Mouse (Mus musculus): Measurements from ENCODE around the gene Klhl33. TPM values are rescaled to one million over a fixed set of nuclear protein-coding genes. Genes with fewer than 3 reads are reported as not detected.
A peak's percentile ranks its signal among the peaks of the same experiment; 100 is the strongest.

Gene Klhl33
- polyA plus RNA-seq, 1 experiment from 2014 or later: 0.12 TPM

DNA sequence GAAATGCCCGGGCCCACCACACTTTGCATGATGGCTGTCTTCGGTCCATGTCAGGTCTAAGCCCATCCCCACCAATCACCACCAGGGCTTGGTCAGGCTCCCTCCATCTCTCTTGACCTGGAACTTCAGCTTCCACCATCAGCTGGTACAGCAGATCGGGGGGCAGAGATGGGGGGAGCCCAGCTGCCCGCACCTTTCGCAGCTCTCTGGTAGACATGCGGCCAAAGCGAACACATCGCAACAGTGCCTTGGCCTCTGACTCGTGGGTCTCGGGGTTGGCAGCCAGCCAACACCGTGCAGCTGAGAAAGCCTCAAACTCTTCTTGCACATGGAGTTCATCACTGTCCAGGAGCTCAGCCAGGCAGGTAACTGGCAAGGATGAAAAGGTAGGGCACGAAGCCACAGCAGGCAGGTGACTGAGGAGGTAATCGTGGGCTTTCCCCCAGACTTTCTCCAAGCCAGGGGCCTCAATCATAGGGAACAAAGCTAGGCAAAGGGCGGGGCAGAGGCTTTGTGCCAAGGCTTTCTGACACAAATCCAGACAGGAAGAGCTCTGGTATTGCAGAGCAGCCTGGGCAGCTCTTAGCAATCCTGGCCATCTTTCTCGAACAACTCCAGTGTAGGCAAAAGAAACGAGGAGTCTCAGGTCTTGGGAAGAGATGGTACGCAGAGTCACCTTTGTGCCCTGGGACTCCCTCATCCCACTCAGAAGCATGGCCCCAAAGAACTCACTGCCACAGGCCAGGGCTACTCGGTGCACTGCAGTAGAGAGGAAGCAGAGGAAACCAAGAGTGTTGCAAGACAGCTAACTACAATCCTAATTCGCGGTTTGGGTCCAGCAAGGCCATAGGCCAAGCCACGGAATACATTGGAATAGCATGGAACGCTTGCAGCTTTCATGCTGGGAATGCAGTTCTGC is 4.5 kb downstream of the Klhl33 start:
- H3K4me1 ChIP-seq (ENCODE audit: control insufficient read depth, insufficient read depth, low read length): peaks cover 10% of the 10 kb centered on the region
- peaks cover 6% of the 10 kb centered on the region for H3K27me3 ChIP-seq (ENCODE audit: control insufficient read depth, insufficient read depth, low read length)
- no peak overlapping the region for H3K4me3 ChIP-seq (ENCODE audit: low read length)
- ATAC-seq (replicated peaks; ENCODE audit: extremely low read depth, insufficient read depth, low FRiP score): no peak; the same call in 1 of the 2 replicates
- 0 out of 2 replicates have a peak overlapping the region, but pooled peaks have one; percentile 6 for H3K4me2 ChIP-seq (ENCODE audit: low read depth, low read length)
- 72% methylated on average over 22 of the region's 22 CpGs for WGBS
- H3K9ac ChIP-seq (ENCODE audit: low read length): no peak overlapping the region
- H3K9me3 ChIP-seq (replicated peaks; ENCODE audit: control insufficient read depth, low read length): no peaks in the 10 kb centered on the region
- no peaks in the 10 kb centered on the region for H3K36me3 ChIP-seq (ENCODE audit: control insufficient read depth, insufficient read depth)
- no peak overlapping the region for H3K27ac ChIP-seq (ENCODE audit: low read length)

DNA sequence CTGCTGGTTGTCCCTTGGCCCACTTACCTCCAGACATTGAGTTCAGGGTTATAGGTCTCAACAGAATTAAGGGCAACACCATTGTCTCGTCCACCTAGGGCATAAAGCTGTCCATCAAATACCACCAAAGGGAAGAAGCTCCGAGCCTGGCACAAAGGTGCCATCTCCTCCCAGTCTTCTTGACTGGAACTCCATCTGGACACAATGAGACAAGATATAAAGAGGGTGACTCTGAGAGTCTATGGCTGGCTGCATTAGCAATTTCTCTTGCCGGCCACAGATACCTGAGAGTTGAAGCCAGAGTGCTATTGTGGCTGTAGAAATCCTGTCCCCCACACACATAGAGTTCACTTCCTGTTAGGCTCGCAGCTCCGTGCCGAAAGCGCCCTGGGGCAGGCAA is 5.2 kb downstream of the Klhl33 start:
- Histone ChIP-seq H3K4me1 (ENCODE audit: control insufficient read depth, insufficient read depth, low read length) (peaks cover 10% of the 10 kb centered on the region), H3K9me3 (replicated peaks; ENCODE audit: control insufficient read depth, low read length) (no peaks in the 10 kb centered on the region), H3K36me3 (ENCODE audit: control insufficient read depth, insufficient read depth) (no peaks in the 10 kb centered on the region), H3K4me2 (ENCODE audit: low read depth, low read length) (no peak overlapping the region), H3K4me3 (ENCODE audit: low read length) (no peak overlapping the region), H3K9ac (ENCODE audit: low read length) (no peak overlapping the region), H3K27ac (ENCODE audit: low read length) (no peak overlapping the region), H3K27me3 (ENCODE audit: control insufficient read depth, insufficient read depth, low read length) (peaks cover 6% of the 10 kb centered on the region)
- 83% methylated on average over 7 of the region's 7 CpGs for WGBS
- ATAC-seq (replicated peaks; ENCODE audit: extremely low read depth, insufficient read depth, low FRiP score): no peak

DNA sequence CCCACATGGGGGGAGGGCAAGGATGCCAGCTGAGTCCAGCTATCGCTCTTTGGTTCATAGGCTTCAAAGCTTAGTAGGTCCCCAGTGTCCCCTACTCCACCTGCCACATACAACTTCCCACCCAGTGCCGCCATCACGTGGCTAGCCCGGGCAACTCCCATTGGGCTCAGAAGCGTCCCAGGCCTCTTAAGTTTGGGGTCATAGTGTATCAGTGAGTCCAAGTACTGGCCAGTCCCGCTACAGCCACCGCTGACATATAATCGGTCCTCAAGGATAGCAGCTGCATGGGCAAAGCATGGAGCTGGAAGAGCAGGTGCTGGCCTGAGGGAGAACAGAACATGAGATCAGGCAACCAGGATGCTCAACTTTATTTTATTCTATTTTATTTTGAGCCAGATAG is 5.7 kb downstream of the Klhl33 start:
- Histone ChIP-seq H3K27ac (ENCODE audit: low read length) (no peak overlapping the region), H3K4me1 (ENCODE audit: control insufficient read depth, insufficient read depth, low read length) (peaks cover 8% of the 10 kb centered on the region), H3K27me3 (ENCODE audit: control insufficient read depth, insufficient read depth, low read length) (peaks cover 6% of the 10 kb centered on the region), H3K9me3 (replicated peaks; ENCODE audit: control insufficient read depth, low read length) (no peaks in the 10 kb centered on the region), H3K9ac (ENCODE audit: low read length) (no peak overlapping the region), H3K4me3 (ENCODE audit: low read length) (no peak overlapping the region), H3K36me3 (ENCODE audit: control insufficient read depth, insufficient read depth) (no peaks in the 10 kb centered on the region), H3K4me2 (ENCODE audit: low read depth, low read length) (no peak overlapping the region)
- no peak for ATAC-seq (replicated peaks; ENCODE audit: extremely low read depth, insufficient read depth, low FRiP score)
- 85% methylated on average over 8 of the region's 8 CpGs for whole genome bisulfite sequencing

- no peaks in the 10 kb centered on the region for H3K9me3 ChIP-seq (replicated peaks; ENCODE audit: control insufficient read depth, low read length)
- no peak overlapping the region for H3K9ac ChIP-seq (ENCODE audit: low read length)
- WGBS: 85% methylated on average over 6 of the region's 6 CpGs
- H3K4me2 ChIP-seq (ENCODE audit: low read depth, low read length): no peak overlapping the region
- H3K4me1 ChIP-seq (ENCODE audit: control insufficient read depth, insufficient read depth, low read length): no peaks in the 10 kb centered on the region
- H3K27ac ChIP-seq (ENCODE audit: low read length): no peak overlapping the region
- H3K36me3 ChIP-seq (ENCODE audit: control insufficient read depth, insufficient read depth): no peaks in the 10 kb centered on the region
- no peaks in the 10 kb centered on the region for H3K27me3 ChIP-seq (ENCODE audit: control insufficient read depth, insufficient read depth, low read length)
- ATAC-seq (replicated peaks; ENCODE audit: extremely low read depth, insufficient read depth, low FRiP score): no peak
- no peak overlapping the region for H3K4me3 ChIP-seq (ENCODE audit: low read length)
Measured at GRCm38 (mm10) chr14:50876236-50876950, 20.9 kb downstream of the Klhl33 start.

GRCm38 (mm10) chr14:50875591-50876230 is 21.6 kb downstream of the Klhl33 start:
- no peak overlapping the region for H3K9ac ChIP-seq (ENCODE audit: low read length)
- H3K27me3 ChIP-seq (ENCODE audit: control insufficient read depth, insufficient read depth, low read length): no peaks in the 10 kb centered on the region
- H3K27ac ChIP-seq (ENCODE audit: low read length): no peak overlapping the region
- no peaks in the 10 kb centered on the region for H3K36me3 ChIP-seq (ENCODE audit: control insufficient read depth, insufficient read depth)
- H3K4me2 ChIP-seq (ENCODE audit: low read depth, low read length): no peak overlapping the region
- H3K4me1 ChIP-seq (ENCODE audit: control insufficient read depth, insufficient read depth, low read length): 0 out of 2 replicates have a peak, but pooled peaks cover 3% of the 10 kb centered on the region
- WGBS: 76% methylated on average over 6 of the region's 6 CpGs
- ATAC-seq (replicated peaks; ENCODE audit: extremely low read depth, insufficient read depth, low FRiP score): no peak
- H3K9me3 ChIP-seq (replicated peaks; ENCODE audit: control insufficient read depth, low read length): no peaks in the 10 kb centered on the region
- no peak overlapping the region for H3K4me3 ChIP-seq (ENCODE audit: low read length)

- ATAC-seq (replicated peaks; ENCODE audit: extremely low read depth, insufficient read depth, low FRiP score): no peak
- no peak overlapping the region for H3K4me2 ChIP-seq (ENCODE audit: low read depth, low read length)
- no peaks in the 10 kb centered on the region for H3K27me3 ChIP-seq (ENCODE audit: control insufficient read depth, insufficient read depth, low read length)
- no peaks in the 10 kb centered on the region for H3K36me3 ChIP-seq (ENCODE audit: control insufficient read depth, insufficient read depth)
- 0 out of 2 replicates have a peak, but pooled peaks cover 4% of the 10 kb centered on the region for H3K4me1 ChIP-seq (ENCODE audit: control insufficient read depth, insufficient read depth, low read length)
- H3K9ac ChIP-seq (ENCODE audit: low read length): no peak overlapping the region
- WGBS: 85% methylated on average over 3 of the region's 3 CpGs
- no peak overlapping the region for H3K27ac ChIP-seq (ENCODE audit: low read length)
- no peak overlapping the region for H3K4me3 ChIP-seq (ENCODE audit: low read length)
- no peaks in the 10 kb centered on the region for H3K9me3 ChIP-seq (replicated peaks; ENCODE audit: control insufficient read depth, low read length)
Measured at GRCm38 (mm10) chr14:50875175-50875574, 22.1 kb downstream of the Klhl33 start.

- 0 out of 2 replicates have a peak, but pooled peaks cover 7% of the 10 kb centered on the region for H3K36me3 ChIP-seq (ENCODE audit: control insufficient read depth, insufficient read depth)
- WGBS: 95% methylated on average over 2 of the region's 2 CpGs
- H3K27me3 ChIP-seq (ENCODE audit: control insufficient read depth, insufficient read depth, low read length): no peaks in the 10 kb centered on the region
- H3K9ac ChIP-seq (ENCODE audit: low read length): no peak overlapping the region
- no peak for ATAC-seq (replicated peaks; ENCODE audit: extremely low read depth, insufficient read depth, low FRiP score)
- no peak overlapping the region for H3K4me3 ChIP-seq (ENCODE audit: low read length)
- 0 out of 2 replicates have a peak, but pooled peaks cover 4% of the 10 kb centered on the region for H3K4me1 ChIP-seq (ENCODE audit: control insufficient read depth, insufficient read depth, low read length)
- H3K9me3 ChIP-seq (replicated peaks; ENCODE audit: control insufficient read depth, low read length): no peaks in the 10 kb centered on the region
- no peak overlapping the region for H3K4me2 ChIP-seq (ENCODE audit: low read depth, low read length)
- H3K27ac ChIP-seq (ENCODE audit: low read length): no peak overlapping the region; the same call in 1 of the 2 replicates
Measured at GRCm38 (mm10) chr14:50871284-50871683, 26.0 kb downstream of the Klhl33 start.

GRCm38 (mm10) chr14:50870805-50871143 is 26.5 kb downstream of the Klhl33 start:
- Histone ChIP-seq H3K27ac (ENCODE audit: low read length) (peak overlapping the region; percentile 73), H3K36me3 (ENCODE audit: control insufficient read depth, insufficient read depth) (0 out of 2 replicates have a peak, but pooled peaks cover 7% of the 10 kb centered on the region), H3K27me3 (ENCODE audit: control insufficient read depth, insufficient read depth, low read length) (no peaks in the 10 kb centered on the region), H3K4me2 (ENCODE audit: low read depth, low read length) (peak overlapping the region; percentile 73), H3K4me1 (ENCODE audit: control insufficient read depth, insufficient read depth, low read length) (0 out of 2 replicates have a peak, but pooled peaks cover 4% of the 10 kb centered on the region), H3K4me3 (ENCODE audit: low read length) (peak overlapping the region; percentile 71), H3K9me3 (replicated peaks; ENCODE audit: control insufficient read depth, low read length) (no peaks in the 10 kb centered on the region), H3K9ac (ENCODE audit: low read length) (peak overlapping the region; percentile 78)
- no peak; the same call in 1 of the 2 replicates for ATAC-seq (replicated peaks; ENCODE audit: extremely low read depth, insufficient read depth, low FRiP score)
- 19% methylated on average over 5 of the region's 5 CpGs for WGBS

Measured in heart, embryonic 16.5 days (tissue).